Mouse (Mus musculus) ES-E14 (cell line): ENCODE data around the gene Rbm15b. TPM values are rescaled to one million over a fixed set of nuclear protein-coding genes. Genes with fewer than 3 reads are reported as not detected.

ENCODE experiments used
- DNase-seq: peaks from one replicate; pipeline ENCODE4 v3.0.0-alpha.2; 2013; ENCODE audit warnings: low read depth, low spot score
- H3K27ac ChIP-seq: 2 replicates; pipeline ENCODE4 v1.5.1; 2012; ENCODE audit warnings: low read depth, mild to moderate bottlenecking, low read length, moderate library complexity, mixed read lengths; ENCODE audit not compliant: poor library complexity, insufficient read depth, severe bottlenecking
- H3K36me3 ChIP-seq: 2 replicates; pipeline ENCODE4 v1.6.1; 2012; ENCODE audit warnings: mild to moderate bottlenecking, low read length, moderate library complexity, mixed read lengths; ENCODE audit not compliant: control insufficient read depth, poor library complexity, insufficient read depth, severe bottlenecking
- H3K4me1 ChIP-seq, 2 experiments: fragments of 150-350 bp in 1 of 2; sonication (generic) in 1 of 2; 2 replicates each; pipeline ENCODE4 v1.6.1; 2012; ENCODE audit warnings: low read length in 2 of 2, mild to moderate bottlenecking in 1 of 2, mixed read lengths in 1 of 2; ENCODE audit not compliant: control insufficient read depth in 2 of 2, insufficient read depth in 2 of 2, poor library complexity in 1 of 2
- H3K4me3 ChIP-seq, 2 experiments: fragments of 150-350 bp in 1 of 2; sonication (generic) in 1 of 2; 2 replicates each; pipeline ENCODE4 v1.5.1; 2012; ENCODE audit warnings: low read length in 2 of 2, low read depth in 1 of 2, mild to moderate bottlenecking in 1 of 2, mixed read lengths in 1 of 2; ENCODE audit not compliant: insufficient read depth in 1 of 2, poor library complexity in 1 of 2, severe bottlenecking in 1 of 2
- H3K9ac ChIP-seq: 2 replicates; pipeline ENCODE4 v1.6.1; 2012; ENCODE audit warnings: low read depth, mild to moderate bottlenecking, low read length, mixed read lengths; ENCODE audit not compliant: poor library complexity, insufficient read depth, severe bottlenecking
- H3K9me3 ChIP-seq: fragments of 150-350 bp; sonication (generic); 2 replicates; pipeline ENCODE4 v1.6.1; 2012; ENCODE audit warnings: low read depth, mild to moderate bottlenecking, low read length; ENCODE audit not compliant: control insufficient read depth, insufficient read depth
- CHD2 ChIP-seq: IDR thresholded peaks from 2 replicates; pipeline ENCODE4 v1.6.1; 2014; ENCODE audit warnings: mild to moderate bottlenecking, low read depth, low read length, inconsistent platforms
- HCFC1 ChIP-seq: IDR thresholded peaks from 2 replicates; pipeline ENCODE4 v1.6.1; 2012; ENCODE audit warnings: low read length, inconsistent platforms, borderline replicate concordance; ENCODE audit not compliant: insufficient read depth
- MAFK ChIP-seq: IDR thresholded peaks from 2 replicates; pipeline ENCODE4 v1.6.1; 2014; ENCODE audit warnings: mild to moderate bottlenecking, low read depth, low read length, inconsistent platforms; ENCODE audit not compliant: insufficient read depth
- ZC3H11A ChIP-seq: IDR thresholded peaks from 2 replicates; pipeline ENCODE4 v1.6.1; 2012; ENCODE audit warnings: low read depth, mild to moderate bottlenecking, inconsistent platforms, low read length, borderline replicate concordance
- ZNF384 ChIP-seq: IDR thresholded peaks from 2 replicates; pipeline ENCODE4 v1.6.1; 2012; ENCODE audit warnings: low read depth, low read length, inconsistent platforms
- in situ Hi-C, 2 experiments: fragments of 600-800 bp; cut with MboI; formaldehyde crosslinking; loops; one replicate each; pipeline ENCODE4 v1.15.1; 2025; ENCODE audit warnings: low sequenced_read_pairs in 2 of 2, inconsistent platforms in 1 of 2; ENCODE audit not compliant: unreplicated experiment in 2 of 2
- total RNA-seq: library from RNA; depleted of rRNA; stranded (reverse); fragments of 300-350 nt; gene quantifications from 2 replicates; pipeline ENCODE4 v1.2.3, GENCODE M21; 2012

The Rbm15b gene
- total RNA-seq, 1 experiment: 42.3 TPM

- TF ChIP-seq ZC3H11A (no peak), ZNF384 (no peak), MAFK (no peak), HCFC1 (no peak), CHD2 (no peak)
- Histone ChIP-seq H3K4me3 (peak overlapping the region; percentile 82 to 99), H3K9me3 (no peaks in the 10 kb centered on the region), H3K4me1 (peaks cover 4 to 24% of the 10 kb centered on the region in 2 experiments; a peak in 3 of 4 replicates), H3K9ac (peak overlapping the region; percentile 98), H3K36me3 (peaks cover 62% of the 10 kb centered on the region), H3K27ac (peak overlapping the region; percentile 71; the same call in 1 of the 2 replicates)
- in situ Hi-C loops: no loop called here
- no peak for DNase-seq
Measured at GRCm38 (mm10) chr9:106885901-106886731, 1.1 kb downstream of the Rbm15b start.

GRCm38 (mm10) chr9:106884996-106885900 lies 2.0 kb downstream of the Rbm15b start:
- no peak for DNase-seq
- H3K27ac ChIP-seq: no peak overlapping the region
- H3K4me1 ChIP-seq: peaks cover 4 to 24% of the 10 kb centered on the region in 2 experiments; a peak in 3 of 4 replicates
- H3K4me3 ChIP-seq: peak overlapping the region; percentile 82 to 99
- no peaks in the 10 kb centered on the region for H3K9me3 ChIP-seq
- peaks cover 59% of the 10 kb centered on the region for H3K36me3 ChIP-seq
- H3K9ac ChIP-seq: peak overlapping the region; percentile 98
- in situ Hi-C loops: no loop called here
- TF ChIP-seq HCFC1: no peak
- TF ChIP-seq MAFK: no peak
- TF ChIP-seq ZNF384: no peak
- no peak for TF ChIP-seq CHD2
- no peak for TF ChIP-seq ZC3H11A

DNA sequence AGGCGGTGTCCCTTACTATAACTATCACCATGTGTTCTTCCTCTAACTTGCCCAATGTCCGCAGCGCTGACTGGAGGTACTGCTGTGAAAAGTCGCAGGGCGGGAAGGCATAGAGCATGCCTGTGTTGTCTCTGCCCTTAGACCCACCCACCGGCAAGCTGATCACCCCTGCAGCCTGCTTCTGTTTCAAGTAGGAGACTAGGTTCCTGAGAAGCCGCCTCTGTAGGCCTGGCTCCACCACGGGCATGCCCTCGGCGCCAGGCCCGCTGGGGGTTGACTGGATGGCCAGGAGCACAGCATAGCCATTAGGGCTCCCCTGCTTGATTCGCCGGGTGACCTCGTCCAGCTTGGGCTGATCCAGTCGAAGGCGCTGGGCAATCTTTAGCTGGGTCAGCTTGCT lies 2.9 kb downstream of the Rbm15b start:
- Histone ChIP-seq H3K36me3 (peaks cover 61% of the 10 kb centered on the region), H3K27ac (no peak overlapping the region), H3K4me1 (peaks cover 4 to 24% of the 10 kb centered on the region in 2 experiments; a peak in 3 of 4 replicates), H3K9me3 (no peaks in the 10 kb centered on the region), H3K9ac (peak overlapping the region; percentile 98; the same call in 1 of the 2 replicates), H3K4me3 (peak overlapping the region; percentile 82 to 99; a peak in 3 of 4 replicates)
- DNase-seq: no peak
- TF ChIP-seq MAFK (no peak), CHD2 (no peak), ZC3H11A (no peak), ZNF384 (no peak), HCFC1 (no peak)
- in situ Hi-C loops: no loop called here

- peaks cover 52% of the 10 kb centered on the region for H3K36me3 ChIP-seq
- no peak overlapping the region for H3K27ac ChIP-seq
- H3K4me3 ChIP-seq: no peak overlapping the region
- H3K9me3 ChIP-seq: no peaks in the 10 kb centered on the region
- no peak for DNase-seq
- in situ Hi-C loops: no loop called here
- H3K9ac ChIP-seq: no peak overlapping the region
- H3K4me1 ChIP-seq: peaks cover 3 to 20% of the 10 kb centered on the region in 2 experiments; a peak in 3 of 4 replicates
- TF ChIP-seq ZC3H11A (no peak), ZNF384 (no peak), MAFK (no peak), HCFC1 (no peak), CHD2 (no peak)
Measured at GRCm38 (mm10) chr9:106883085-106883484, 4.1 kb downstream of the Rbm15b start.
